Mouse (Mus musculus) ES-E14 (cell line): ENCODE results near the gene Med15. TPM values are rescaled to one million over a fixed set of nuclear protein-coding genes. Genes with fewer than 3 reads are reported as not detected.

Experiments used
- DNase-seq: peaks from one replicate; pipeline ENCODE4 v3.0.0-alpha.2; 2013; ENCODE audit warnings: low read depth, low spot score
- H3K27ac ChIP-seq: 2 replicates; pipeline ENCODE4 v1.5.1; 2012; ENCODE audit warnings: low read depth, mild to moderate bottlenecking, low read length, moderate library complexity, mixed read lengths; ENCODE audit not compliant: poor library complexity, insufficient read depth, severe bottlenecking
- H3K36me3 ChIP-seq: 2 replicates; pipeline ENCODE4 v1.6.1; 2012; ENCODE audit warnings: mild to moderate bottlenecking, low read length, moderate library complexity, mixed read lengths; ENCODE audit not compliant: control insufficient read depth, poor library complexity, insufficient read depth, severe bottlenecking
- H3K4me1 ChIP-seq, 2 experiments: fragments of 150-350 bp in 1 of 2; sonication (generic) in 1 of 2; 2 replicates each; pipeline ENCODE4 v1.6.1; 2012; ENCODE audit warnings: low read length in 2 of 2, mild to moderate bottlenecking in 1 of 2, mixed read lengths in 1 of 2; ENCODE audit not compliant: control insufficient read depth in 2 of 2, insufficient read depth in 2 of 2, poor library complexity in 1 of 2
- H3K4me3 ChIP-seq, 2 experiments: fragments of 150-350 bp in 1 of 2; sonication (generic) in 1 of 2; 2 replicates each; pipeline ENCODE4 v1.5.1; 2012; ENCODE audit warnings: low read length in 2 of 2, low read depth in 1 of 2, mild to moderate bottlenecking in 1 of 2, mixed read lengths in 1 of 2; ENCODE audit not compliant: insufficient read depth in 1 of 2, poor library complexity in 1 of 2, severe bottlenecking in 1 of 2
- H3K9ac ChIP-seq: 2 replicates; pipeline ENCODE4 v1.6.1; 2012; ENCODE audit warnings: low read depth, mild to moderate bottlenecking, low read length, mixed read lengths; ENCODE audit not compliant: poor library complexity, insufficient read depth, severe bottlenecking
- H3K9me3 ChIP-seq: fragments of 150-350 bp; sonication (generic); 2 replicates; pipeline ENCODE4 v1.6.1; 2012; ENCODE audit warnings: low read depth, mild to moderate bottlenecking, low read length; ENCODE audit not compliant: control insufficient read depth, insufficient read depth
- CHD2 ChIP-seq: IDR thresholded peaks from 2 replicates; pipeline ENCODE4 v1.6.1; 2014; ENCODE audit warnings: mild to moderate bottlenecking, low read depth, low read length, inconsistent platforms
- HCFC1 ChIP-seq: IDR thresholded peaks from 2 replicates; pipeline ENCODE4 v1.6.1; 2012; ENCODE audit warnings: low read length, inconsistent platforms, borderline replicate concordance; ENCODE audit not compliant: insufficient read depth
- MAFK ChIP-seq: IDR thresholded peaks from 2 replicates; pipeline ENCODE4 v1.6.1; 2014; ENCODE audit warnings: mild to moderate bottlenecking, low read depth, low read length, inconsistent platforms; ENCODE audit not compliant: insufficient read depth
- ZC3H11A ChIP-seq: IDR thresholded peaks from 2 replicates; pipeline ENCODE4 v1.6.1; 2012; ENCODE audit warnings: low read depth, mild to moderate bottlenecking, inconsistent platforms, low read length, borderline replicate concordance
- ZNF384 ChIP-seq: IDR thresholded peaks from 2 replicates; pipeline ENCODE4 v1.6.1; 2012; ENCODE audit warnings: low read depth, low read length, inconsistent platforms
- in situ Hi-C, 2 experiments: fragments of 600-800 bp; cut with MboI; formaldehyde crosslinking; loops; one replicate each; pipeline ENCODE4 v1.15.1; 2025; ENCODE audit warnings: low sequenced_read_pairs in 2 of 2, inconsistent platforms in 1 of 2; ENCODE audit not compliant: unreplicated experiment in 2 of 2
- total RNA-seq: library from RNA; depleted of rRNA; stranded (reverse); fragments of 300-350 nt; gene quantifications from 2 replicates; pipeline ENCODE4 v1.2.3, GENCODE M21; 2012

Med15 gene
- total RNA-seq, 1 experiment = 32.7 TPM

- no peak overlapping the region for H3K4me3 ChIP-seq
- TF ChIP-seq ZC3H11A = no peak
- H3K27ac ChIP-seq = no peak overlapping the region
- H3K4me1 ChIP-seq = peaks cover 2% of the 10 kb centered on the region in 2 experiments; a peak in 2 of 4 replicates
- in situ Hi-C loops = no loop called here
- no peaks in the 10 kb centered on the region for H3K9me3 ChIP-seq
- peaks cover 53% of the 10 kb centered on the region for H3K36me3 ChIP-seq
- H3K9ac ChIP-seq = no peak overlapping the region
- no peak for DNase-seq
These were observed 90.4 kb downstream of the Med15 start for GRCm38 (mm10) chr16:17642311-17642710.

- Histone ChIP-seq H3K9me3 (no peaks in the 10 kb centered on the region), H3K9ac (no peak overlapping the region), H3K4me3 (no peak overlapping the region), H3K36me3 (peaks cover 53% of the 10 kb centered on the region), H3K4me1 (0 out of 4 replicates have a peak, but pooled peaks cover 0 to 2% of the 10 kb centered on the region in 2 experiments), H3K27ac (no peak overlapping the region)
- TF ChIP-seq MAFK = no peak
- TF ChIP-seq ZNF384 = no peak
- no peak for TF ChIP-seq CHD2
- TF ChIP-seq HCFC1 = no peak
- no peak for TF ChIP-seq ZC3H11A
- in situ Hi-C loops = no loop called here
- no peak for DNase-seq
These were observed 91.4 kb downstream of the Med15 start for GRCm38 (mm10) chr16:17641301-17641700.

- no peak overlapping the region for H3K9ac ChIP-seq
- H3K36me3 ChIP-seq = peaks cover 57% of the 10 kb centered on the region
- no peak for TF ChIP-seq CHD2
- no peaks in the 10 kb centered on the region for H3K9me3 ChIP-seq
- in situ Hi-C loops = no loop called here
- DNase-seq = no peak
- H3K4me1 ChIP-seq = 0 out of 4 replicates have a peak, but pooled peaks cover 0 to 2% of the 10 kb centered on the region in 2 experiments
- H3K4me3 ChIP-seq = no peak overlapping the region
- H3K27ac ChIP-seq = no peak overlapping the region
These were observed 92.0 kb downstream of the Med15 start for GRCm38 (mm10) chr16:17640706-17641105.

- in situ Hi-C loops = no loop called here
- H3K27ac ChIP-seq = no peak overlapping the region
- H3K4me3 ChIP-seq = no peak overlapping the region
- H3K4me1 ChIP-seq = no peaks in the 10 kb centered on the region
- TF ChIP-seq ZC3H11A = no peak
- TF ChIP-seq ZNF384 = no peak
- no peak for TF ChIP-seq MAFK
- no peaks in the 10 kb centered on the region for H3K9me3 ChIP-seq
- no peak for DNase-seq
- H3K9ac ChIP-seq = no peak overlapping the region
- peaks cover 59% of the 10 kb centered on the region for H3K36me3 ChIP-seq
These were observed 92.7 kb downstream of the Med15 start for GRCm38 (mm10) chr16:17639951-17640350.

GRCm38 (mm10) chr16:17639081-17639480 is 93.6 kb downstream of the Med15 start:
- Histone ChIP-seq H3K9me3 (no peaks in the 10 kb centered on the region), H3K4me3 (no peak overlapping the region), H3K36me3 (peaks cover 61% of the 10 kb centered on the region), H3K27ac (no peak overlapping the region), H3K9ac (no peak overlapping the region), H3K4me1 (no peaks in the 10 kb centered on the region)
- TF ChIP-seq CHD2 (no peak), MAFK (no peak), ZNF384 (no peak), ZC3H11A (no peak), HCFC1 (no peak)
- in situ Hi-C loops = no loop called here
- no peak for DNase-seq
